Mouse (Mus musculus) hindbrain, embryonic 15.5 days (tissue): ENCODE measurements around the gene Gng13. TPM values are rescaled to one million over a fixed set of nuclear protein-coding genes. Genes with fewer than 3 reads are reported as not detected.

Experiments
- ATAC-seq: fragments of 200-750 bp; cut with Nextera tagmentation; 2 replicates; pipeline ENCODE4 v1.8.0; 2017; ENCODE audit warnings: low read depth, moderate number of reproducible peaks, moderate TSS enrichment; ENCODE audit not compliant: low FRiP score
- H3K27ac ChIP-seq: fragments of 300-500 bp; sonication (generic); replicated peaks from 2 replicates; pipeline ENCODE4 v1.5.1; 2015; ENCODE audit warnings: mild to moderate bottlenecking, inconsistent platforms
- H3K27me3 ChIP-seq: fragments of 300-500 bp; sonication (generic); 2 replicates; pipeline ENCODE4 v1.6.1; 2015; ENCODE audit warnings: control low read depth, inconsistent platforms
- H3K36me3 ChIP-seq: fragments of 300-500 bp; sonication (generic); 2 replicates; pipeline ENCODE4 v1.6.1; 2015; ENCODE audit warnings: control low read depth, inconsistent platforms
- H3K4me1 ChIP-seq: fragments of 300-500 bp; sonication (generic); replicated peaks from 2 replicates; pipeline ENCODE4 v1.6.1; 2015; ENCODE audit warnings: control low read depth, inconsistent platforms
- H3K4me2 ChIP-seq: fragments of 300-500 bp; sonication (generic); 2 replicates; pipeline ENCODE4 v1.6.1; 2015; ENCODE audit warnings: moderate library complexity, mild to moderate bottlenecking, inconsistent platforms
- H3K4me3 ChIP-seq: fragments of 300-500 bp; sonication (generic); 2 replicates; pipeline ENCODE4 v1.5.1; 2015; ENCODE audit warnings: mild to moderate bottlenecking, inconsistent platforms
- H3K9ac ChIP-seq: fragments of 300-500 bp; sonication (generic); 2 replicates; pipeline ENCODE4 v1.6.1; 2015; ENCODE audit warnings: inconsistent platforms
- H3K9me3 ChIP-seq: fragments of 300-500 bp; sonication (generic); 2 replicates; pipeline ENCODE4 v1.6.1; 2016; ENCODE audit warnings: control low read depth, inconsistent platforms
- WGBS: fragments of 180-500 bp; shearing (Covaris S2); methylation state at CpG from one replicate; pipeline ENCODE4 v1.1.7; 2015; 5-methylcytosine and 5-hydroxymethylcytosine counted together
- microRNA-seq: library from miRNA; unstranded; fragments of <30 nt; microRNA quantifications from one replicate; pipeline ENCODE4, GENCODE M21; 2016
- polyA plus RNA-seq: library from polyadenylated mRNA; unstranded; fragments of >200 nt; fragmentation: Nextera tagmentation; extraction: Ambion mirVana; gene quantifications from 2 replicates; pipeline ENCODE4 v1.2.1, GENCODE M21; 2015

Gng13 gene
- polyA plus RNA-seq, 1 experiment from 2014 or later = 6.7 TPM

DNA sequence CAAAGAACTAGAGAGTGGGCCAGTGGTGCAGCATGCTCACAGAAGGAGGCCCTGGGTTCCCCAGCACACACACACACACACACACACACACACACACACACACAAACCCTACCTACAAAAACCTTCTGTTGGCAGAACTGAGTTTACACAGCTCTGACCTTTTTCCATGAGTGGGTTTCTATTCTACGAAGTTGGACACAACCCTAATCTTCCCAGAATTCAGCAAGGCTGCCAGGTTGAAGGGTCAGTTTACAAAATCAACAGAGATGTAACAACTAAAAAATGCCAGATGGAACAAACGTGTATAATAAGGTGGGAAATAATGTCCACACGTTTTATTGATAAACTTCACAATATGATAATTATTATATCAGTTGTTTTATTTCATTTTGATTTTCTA, 40.7 kb downstream of the Gng13 start:
- Histone ChIP-seq H3K9ac (no peak overlapping the region), H3K27me3 (no peaks in the 10 kb centered on the region), H3K9me3 (no peaks in the 10 kb centered on the region), H3K4me1 (no peaks in the 10 kb centered on the region), H3K4me3 (no peak overlapping the region), H3K36me3 (no peaks in the 10 kb centered on the region), H3K4me2 (no peak overlapping the region), H3K27ac (no peak overlapping the region)
- ATAC-seq = no peak
- 75% methylated on average over 3 of the region's 3 CpGs for WGBS

- no peak overlapping the region for H3K9ac ChIP-seq
- WGBS = 79% methylated on average over 8 of the region's 8 CpGs
- H3K27ac ChIP-seq = no peak overlapping the region
- no peaks in the 10 kb centered on the region for H3K9me3 ChIP-seq
- H3K36me3 ChIP-seq = no peaks in the 10 kb centered on the region
- H3K27me3 ChIP-seq = no peaks in the 10 kb centered on the region
- ATAC-seq = no peak
- no peaks in the 10 kb centered on the region for H3K4me1 ChIP-seq
- no peak overlapping the region for H3K4me3 ChIP-seq
- H3K4me2 ChIP-seq = no peak overlapping the region
Measured at GRCm38 (mm10) chr17:25760148-25760547, 43.2 kb downstream of the Gng13 start.

DNA sequence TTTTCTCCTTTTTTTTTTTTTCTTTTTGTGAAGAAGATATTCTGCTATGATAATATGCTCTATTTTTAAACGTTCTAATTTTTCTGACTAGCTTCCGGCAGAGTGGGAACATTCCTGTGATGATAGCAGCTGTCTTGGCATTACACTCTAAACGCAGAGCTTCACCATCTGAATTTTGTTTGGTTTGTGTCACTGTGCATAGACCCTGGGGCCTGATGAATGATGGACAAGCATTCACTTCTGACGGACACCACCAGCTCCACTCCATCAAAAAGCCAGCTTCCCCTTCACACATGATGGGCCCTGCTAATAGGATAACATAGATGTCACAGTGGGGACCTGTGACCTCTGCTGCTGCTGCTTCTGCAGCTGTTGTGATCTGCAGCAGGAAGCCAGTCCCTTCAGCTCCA, 44.6 kb downstream of the Gng13 start:
- Histone ChIP-seq H3K9me3 (no peaks in the 10 kb centered on the region), H3K4me2 (no peak overlapping the region), H3K4me3 (no peak overlapping the region), H3K4me1 (no peaks in the 10 kb centered on the region), H3K27ac (no peak overlapping the region), H3K36me3 (no peaks in the 10 kb centered on the region), H3K27me3 (no peaks in the 10 kb centered on the region), H3K9ac (no peak overlapping the region)
- 34% methylated on average over 4 of the region's 4 CpGs for WGBS
- no peak for ATAC-seq

GRCm38 (mm10) chr17:25762591-25762990, 45.6 kb downstream of the Gng13 start:
- no peak for ATAC-seq
- Histone ChIP-seq H3K4me1 (no peaks in the 10 kb centered on the region), H3K4me3 (no peak overlapping the region), H3K4me2 (no peak overlapping the region), H3K36me3 (no peaks in the 10 kb centered on the region), H3K27me3 (no peaks in the 10 kb centered on the region), H3K9me3 (no peaks in the 10 kb centered on the region), H3K9ac (no peak overlapping the region), H3K27ac (no peak overlapping the region)
- 29% methylated on average over 3 of the region's 3 CpGs for WGBS

DNA sequence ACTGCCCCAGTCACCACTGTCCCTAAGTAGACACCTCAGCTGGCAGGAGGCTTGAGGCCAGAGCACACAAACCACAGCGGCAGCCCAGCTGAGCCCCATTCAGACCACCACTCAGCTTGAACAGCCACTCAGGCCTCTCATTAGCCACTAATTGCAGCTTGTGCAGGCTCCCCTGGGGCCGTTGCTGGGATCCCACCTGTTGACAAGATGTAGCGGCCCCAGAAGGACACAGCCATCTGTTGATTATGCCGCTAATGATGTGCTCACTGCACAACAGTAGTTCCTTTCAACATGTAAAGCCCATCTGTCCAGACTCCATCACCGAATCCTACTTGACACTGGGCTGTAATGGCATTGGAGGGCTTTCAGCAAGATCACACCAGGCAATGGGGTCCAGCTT, 48.9 kb downstream of the Gng13 start:
- no peaks in the 10 kb centered on the region for H3K4me1 ChIP-seq
- no peak overlapping the region for H3K4me2 ChIP-seq
- no peak overlapping the region for H3K27ac ChIP-seq
- no peaks in the 10 kb centered on the region for H3K9me3 ChIP-seq
- ATAC-seq = no peak
- H3K27me3 ChIP-seq = peaks cover 9% of the 10 kb centered on the region; the same call in 1 of the 2 replicates
- 30% methylated on average over 5 of the region's 5 CpGs for WGBS
- no peak overlapping the region for H3K4me3 ChIP-seq
- no peaks in the 10 kb centered on the region for H3K36me3 ChIP-seq
- no peak overlapping the region for H3K9ac ChIP-seq

Small RNA genes within 50 kb of the gene (microRNA-seq; reads per million reads assigned to microRNA genes)
- gene Gm25083 = not detected

Other genes with a start within 250 kb of the Gng13 start
- gene Sstr5, start 219.9 kb upstream of the Gng13 start, polyA plus RNA-seq = 0.64 and 0.77 TPM in 2 replicates
- gene Sox8, start 146.5 kb upstream of the Gng13 start, polyA plus RNA-seq = 17.8 and 23.8 TPM in 2 replicates
- 23.8 and 25.1 TPM in 2 replicates for gene Lmf1, start 138.1 kb upstream of the Gng13 start, polyA plus RNA-seq
- 8.2 and 8.8 TPM in 2 replicates for gene Chtf18, start 10.2 kb downstream of the Gng13 start, polyA plus RNA-seq
- 28.7 and 30.1 TPM in 2 replicates for gene Rpusd1, start 10.5 kb downstream of the Gng13 start, polyA plus RNA-seq
- gene Mslnl, start 18.9 kb downstream of the Gng13 start, polyA plus RNA-seq = 0.05 TPM in 1 of 2 replicates, not detected in the other
- gene Msln, start 37.2 kb downstream of the Gng13 start, polyA plus RNA-seq = 0.84 TPM in 1 of 2 replicates, not detected in the other
- 29.5 and 30.7 TPM in 2 replicates for gene Narfl, start 56.6 kb downstream of the Gng13 start, polyA plus RNA-seq
- 133 TPM in 2 replicates for gene Haghl, start 68.5 kb downstream of the Gng13 start, polyA plus RNA-seq
- gene Ccdc78, start 69.4 kb downstream of the Gng13 start, polyA plus RNA-seq = 0.31 and 0.48 TPM in 2 replicates
- gene Fam173a, start 75.7 kb downstream of the Gng13 start, polyA plus RNA-seq = 90.1 and 95.7 TPM in 2 replicates
- 2.0 TPM in 1 of 2 replicates, not detected in the other for gene AC134908.4, start 78.5 kb downstream of the Gng13 start, polyA plus RNA-seq
- gene Metrn, start 80.0 kb downstream of the Gng13 start, polyA plus RNA-seq = 67.2 and 82.2 TPM in 2 replicates
- 38.2 and 45.0 TPM in 2 replicates for gene Fbxl16, start 91.9 kb downstream of the Gng13 start, polyA plus RNA-seq
- gene Wdr24, start 106.5 kb downstream of the Gng13 start, polyA plus RNA-seq = 27.3 and 28.2 TPM in 2 replicates
- gene Jmjd8, start 111.7 kb downstream of the Gng13 start, polyA plus RNA-seq = 51.1 and 55.0 TPM in 2 replicates
- 358 and 382 TPM in 2 replicates for gene Stub1, start 116.2 kb downstream of the Gng13 start, polyA plus RNA-seq
- 51.9 and 56.8 TPM in 2 replicates for gene Rhbdl1, start 120.1 kb downstream of the Gng13 start, polyA plus RNA-seq
- 13.8 and 14.0 TPM in 2 replicates for gene Gm20683, start 124.6 kb downstream of the Gng13 start, polyA plus RNA-seq
- gene Rhot2, start 127.7 kb downstream of the Gng13 start, polyA plus RNA-seq = 15.1 and 16.6 TPM in 2 replicates
- 19.0 and 19.9 TPM in 2 replicates for gene Wdr90, start 144.3 kb downstream of the Gng13 start, polyA plus RNA-seq
- gene Mcrip2, start 151.6 kb downstream of the Gng13 start, polyA plus RNA-seq = 27.0 and 28.4 TPM in 2 replicates
- 58.7 and 64.1 TPM in 2 replicates for gene Mettl26, start 157.9 kb downstream of the Gng13 start, polyA plus RNA-seq
- 0.39 and 0.44 TPM in 2 replicates for gene Wfikkn1, start 163.7 kb downstream of the Gng13 start, polyA plus RNA-seq
- gene Rab40c, start 202.6 kb downstream of the Gng13 start, polyA plus RNA-seq = 49.3 and 55.0 TPM in 2 replicates
- gene Pigq, start 227.8 kb downstream of the Gng13 start, polyA plus RNA-seq = 73.9 and 77.2 TPM in 2 replicates
- gene Nhlrc4, start 227.8 kb downstream of the Gng13 start, polyA plus RNA-seq = 0.30 and 0.91 TPM in 2 replicates
- 2.7 and 5.4 TPM in 2 replicates for gene A930017K11Rik, start 235.4 kb downstream of the Gng13 start, polyA plus RNA-seq